Mouse (Mus musculus) liver, embryonic 14.5 days (tissue): Measurements from ENCODE around the gene Nelfcd.

Experiments
- CTCF ChIP-seq: IDR thresholded peaks from 2 replicates; pipeline ENCODE4 v1.5.1; 2016; ENCODE audit warnings: antibody characterized with exemption, low read depth, control low read depth
- EP300 ChIP-seq: IDR thresholded peaks from 2 replicates; pipeline ENCODE4 v1.6.1; 2016; ENCODE audit warnings: antibody characterized with exemption, low read depth

DNA sequence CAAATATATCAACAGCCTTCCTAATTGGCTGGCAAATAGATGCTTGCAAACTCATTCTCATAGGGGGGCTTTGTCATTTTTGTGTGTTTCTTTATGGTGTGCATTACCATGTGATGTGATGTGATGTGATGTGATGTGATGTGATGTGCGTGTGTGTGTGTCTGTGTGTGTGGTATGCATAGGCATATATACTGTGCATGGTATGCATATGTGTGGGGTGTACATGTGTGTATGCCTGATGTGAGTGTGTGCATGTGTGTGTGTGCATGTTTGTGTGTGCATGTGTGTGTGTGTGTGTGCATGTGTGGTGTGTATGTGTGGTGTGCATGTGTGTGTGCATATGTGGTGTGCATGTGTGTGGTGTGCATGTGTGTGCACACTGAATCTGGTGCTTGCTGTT is 18.5 kb upstream of the Nelfcd start:
- TF ChIP-seq CTCF (no peak), EP300 (no peak)
